Mouse (Mus musculus) lung, embryonic 16.5 days (tissue): ENCODE data around the gene Mettl13. TPM values are rescaled to one million over a fixed set of nuclear protein-coding genes. Genes with fewer than 3 reads are reported as not detected.
A peak's percentile ranks its signal among the peaks of the same experiment; 100 is the strongest.

Experiments used
- ATAC-seq: fragments of 200-750 bp; cut with Nextera tagmentation; 2 replicates; pipeline ENCODE4 v1.8.0; 2017; ENCODE audit warnings: low read depth, mild to moderate bottlenecking, moderate library complexity
- H3K27ac ChIP-seq: fragments of 300-500 bp; sonication (generic); 2 replicates; pipeline ENCODE4 v1.5.1; 2014; ENCODE audit warnings: mild to moderate bottlenecking, control low read depth, low read length
- H3K27me3 ChIP-seq: fragments of 300-500 bp; sonication (generic); 2 replicates; pipeline ENCODE4 v1.6.1; 2014; ENCODE audit warnings: low read depth, low read length, mixed read lengths; ENCODE audit not compliant: control insufficient read depth, insufficient read depth
- H3K36me3 ChIP-seq: fragments of 300-500 bp; sonication (generic); 2 replicates; pipeline ENCODE4 v1.6.1; 2014; ENCODE audit warnings: low read length; ENCODE audit not compliant: control insufficient read depth, insufficient read depth
- H3K4me1 ChIP-seq: fragments of 300-500 bp; sonication (generic); replicated peaks from 2 replicates; pipeline ENCODE4 v1.6.1; 2014; ENCODE audit warnings: low read length, mixed read lengths; ENCODE audit not compliant: control insufficient read depth, insufficient read depth
- H3K4me2 ChIP-seq: fragments of 300-500 bp; sonication (generic); 2 replicates; pipeline ENCODE4 v1.6.1; 2014; ENCODE audit warnings: low read depth, low read length, control low read depth
- H3K4me3 ChIP-seq: fragments of 300-500 bp; sonication (generic); 2 replicates; pipeline ENCODE4 v1.5.1; 2014; ENCODE audit warnings: mild to moderate bottlenecking, low read length, control low read depth
- H3K9ac ChIP-seq: fragments of 300-500 bp; sonication (generic); 2 replicates; pipeline ENCODE4 v1.6.1; 2014; ENCODE audit warnings: low read length, control low read depth
- H3K9me3 ChIP-seq: fragments of 300-500 bp; sonication (generic); 2 replicates; pipeline ENCODE4 v1.6.1; 2016; ENCODE audit warnings: low read length; ENCODE audit not compliant: control insufficient read depth
- WGBS: fragments of 180-500 bp; shearing (Covaris S2); extraction: QIAGEN DNeasy Blood & Tissue Kit; methylation state at CpG from one replicate; pipeline ENCODE4 v1.1.7; 2014; 5-methylcytosine and 5-hydroxymethylcytosine counted together
- polyA plus RNA-seq: library from polyadenylated mRNA; unstranded; fragments of >200 nt; fragmentation: Nextera tagmentation; extraction: Ambion mirVana; gene quantifications from 2 replicates; pipeline ENCODE4 v1.2.1, GENCODE M21; 2015

Mettl13 gene
- polyA plus RNA-seq, result 21.3 and 22.9 TPM in 2 replicates

GRCm38 (mm10) chr1:162548016-162548916, at the start of gene Mettl13:
TSS of gene Mettl13 (minus strand) at chr1:162548551.
- Histone ChIP-seq H3K36me3 (peaks cover 14% of the 10 kb centered on the region), H3K27ac (peak within 1 kb of the TSS; percentile 57; the same call in 1 of the 2 replicates), H3K4me3 (peak within 1 kb of the TSS; percentile 87), H3K4me2 (peak within 1 kb of the TSS; percentile 96), H3K4me1 (peaks cover 11% of the 10 kb centered on the region), H3K9me3 (no peaks in the 10 kb centered on the region), H3K27me3 (no peaks in the 10 kb centered on the region), H3K9ac (peak within 1 kb of the TSS; percentile 83)
- peak; percentile 99 for ATAC-seq
- WGBS, result under 1% methylated on average over 52 of the region's 52 CpGs

GRCm38 (mm10) chr1:162597379-162598102, 49.2 kb upstream of the Mettl13 start:
- 49% methylated on average over 3 of the region's 3 CpGs for WGBS
- H3K4me2 ChIP-seq, result no peak overlapping the region
- no peaks in the 10 kb centered on the region for H3K27me3 ChIP-seq
- no peak overlapping the region for H3K4me3 ChIP-seq
- no peak for ATAC-seq
- no peak overlapping the region for H3K9ac ChIP-seq
- no peaks in the 10 kb centered on the region for H3K9me3 ChIP-seq
- no peaks in the 10 kb centered on the region for H3K4me1 ChIP-seq
- H3K36me3 ChIP-seq, result peaks cover 7% of the 10 kb centered on the region
- H3K27ac ChIP-seq, result no peak overlapping the region

GRCm38 (mm10) chr1:162590415-162590997, 42.2 kb upstream of the Mettl13 start:
- Histone ChIP-seq H3K27me3 (no peaks in the 10 kb centered on the region), H3K4me2 (no peak overlapping the region), H3K9me3 (no peaks in the 10 kb centered on the region), H3K27ac (no peak overlapping the region), H3K4me3 (no peak overlapping the region), H3K36me3 (no peaks in the 10 kb centered on the region), H3K4me1 (peaks cover 3% of the 10 kb centered on the region; the same call in 1 of the 2 replicates), H3K9ac (no peak overlapping the region)
- 69% methylated on average over 8 of the region's 8 CpGs for WGBS
- ATAC-seq, result no peak

GRCm38 (mm10) chr1:162589443-162589842, 41.1 kb upstream of the Mettl13 start:
- 18% methylated on average over 9 of the region's 9 CpGs for WGBS
- Histone ChIP-seq H3K9ac (no peak overlapping the region), H3K4me3 (no peak overlapping the region), H3K4me1 (peaks cover 3% of the 10 kb centered on the region; the same call in 1 of the 2 replicates), H3K36me3 (no peaks in the 10 kb centered on the region), H3K27me3 (no peaks in the 10 kb centered on the region), H3K9me3 (no peaks in the 10 kb centered on the region), H3K27ac (no peak overlapping the region), H3K4me2 (no peak overlapping the region)
- ATAC-seq, result no peak; the same call in 1 of the 2 replicates

- Histone ChIP-seq H3K27me3 (no peaks in the 10 kb centered on the region), H3K4me3 (no peak overlapping the region), H3K4me1 (peaks cover 3% of the 10 kb centered on the region; the same call in 1 of the 2 replicates), H3K36me3 (no peaks in the 10 kb centered on the region), H3K9me3 (no peaks in the 10 kb centered on the region), H3K4me2 (no peak overlapping the region), H3K27ac (no peak overlapping the region), H3K9ac (no peak overlapping the region)
- no peak for ATAC-seq
- WGBS, result 48% methylated on average over 3 of the region's 3 CpGs
Observed at GRCm38 (mm10) chr1:162588606-162589005, 40.3 kb upstream of the Mettl13 start.

GRCm38 (mm10) chr1:162586282-162586681, 37.9 kb upstream of the Mettl13 start:
- ATAC-seq, result no peak
- Histone ChIP-seq H3K27me3 (no peaks in the 10 kb centered on the region), H3K9me3 (no peaks in the 10 kb centered on the region), H3K4me3 (no peak overlapping the region), H3K4me1 (peaks cover 3% of the 10 kb centered on the region; the same call in 1 of the 2 replicates), H3K4me2 (no peak overlapping the region), H3K27ac (no peak overlapping the region), H3K36me3 (no peaks in the 10 kb centered on the region), H3K9ac (no peak overlapping the region)
- WGBS, result 75% methylated on average over 4 of the region's 4 CpGs

GRCm38 (mm10) chr1:162582884-162583283, 34.5 kb upstream of the Mettl13 start:
- no peaks in the 10 kb centered on the region for H3K4me1 ChIP-seq
- ATAC-seq, result no peak
- no peaks in the 10 kb centered on the region for H3K9me3 ChIP-seq
- H3K4me3 ChIP-seq, result no peak overlapping the region
- H3K27ac ChIP-seq, result no peak overlapping the region
- WGBS, result 74% methylated on average over 2 of the region's 2 CpGs
- no peaks in the 10 kb centered on the region for H3K27me3 ChIP-seq
- H3K4me2 ChIP-seq, result no peak overlapping the region
- peaks cover 4% of the 10 kb centered on the region; the same call in 1 of the 2 replicates for H3K36me3 ChIP-seq
- no peak overlapping the region for H3K9ac ChIP-seq

GRCm38 (mm10) chr1:162575098-162575497, 26.7 kb upstream of the Mettl13 start:
- peaks cover 16% of the 10 kb centered on the region for H3K36me3 ChIP-seq
- H3K4me2 ChIP-seq, result no peak overlapping the region
- peaks cover 7% of the 10 kb centered on the region for H3K9me3 ChIP-seq
- H3K4me3 ChIP-seq, result no peak overlapping the region
- no peak overlapping the region for H3K27ac ChIP-seq
- no peaks in the 10 kb centered on the region for H3K27me3 ChIP-seq
- H3K4me1 ChIP-seq, result 0 out of 2 replicates have a peak, but pooled peaks cover 3% of the 10 kb centered on the region
- ATAC-seq, result no peak
- H3K9ac ChIP-seq, result no peak overlapping the region
- 98% methylated on average over 3 of the region's 3 CpGs for WGBS
